Mouse (Mus musculus): ENCODE measurements at regions not wholly inside any gene's neighbourhood (a gene's known extent, or its start where the extent isn't known, plus 50 kb on each side); places are given as distances from the start of the nearest gene placed in this dataset.
A peak's percentile ranks its signal among the peaks of the same experiment; 100 is the strongest.

GRCm38 (mm10) chr13:46182851-46183250 lies 90.7 kb upstream of the Stmnd1 start:
- no peak overlapping the region for H3K27ac ChIP-seq (ENCODE audit: control insufficient read depth, insufficient read depth, low read depth, low read length, poor library complexity)
- 78% methylated on average over 8 of the region's 8 CpGs for WGBS
- H3K4me1 ChIP-seq (ENCODE audit: control insufficient read depth, insufficient read depth, low read length), result no peaks in the 10 kb centered on the region
- TF ChIP-seq CTCF (IDR thresholded peaks at IDR 0.05; ENCODE audit: control insufficient read depth, insufficient read depth, low read length) (no peak), POLR2A (IDR thresholded peaks at IDR 0.05; ENCODE audit: borderline replicate concordance, control insufficient read depth, low read depth, low read length) (no peak)
- no peak overlapping the region for H3K4me3 ChIP-seq (replicated peaks; ENCODE audit: control insufficient read depth, low read depth, low read length)

GRCm38 (mm10) chr13:46180606-46181133 lies 92.9 kb upstream of the Stmnd1 start:
- no peak overlapping the region for H3K27ac ChIP-seq (ENCODE audit: control insufficient read depth, insufficient read depth, low read depth, low read length, poor library complexity)
- 2% methylated on average over 12 of the region's 12 CpGs for WGBS

GRCm38 (mm10) chr13:46179916-46180315 lies 93.6 kb upstream of the Stmnd1 start:
- H3K4me1 ChIP-seq (ENCODE audit: control insufficient read depth, insufficient read depth, low read length), result no peaks in the 10 kb centered on the region
- H3K4me3 ChIP-seq (replicated peaks; ENCODE audit: control insufficient read depth, low read depth, low read length), result no peak overlapping the region
- H3K27ac ChIP-seq (ENCODE audit: control insufficient read depth, insufficient read depth, low read depth, low read length, poor library complexity), result no peak overlapping the region
- 87% methylated on average over 3 of the region's 3 CpGs for WGBS
- no peak for TF ChIP-seq CTCF (IDR thresholded peaks at IDR 0.05; ENCODE audit: control insufficient read depth, insufficient read depth, low read length)
- TF ChIP-seq POLR2A (IDR thresholded peaks at IDR 0.05; ENCODE audit: borderline replicate concordance, control insufficient read depth, low read depth, low read length), result no peak

More at GRCm38 (mm10) chr13:46180606-46181133, 92.9 kb upstream of the Stmnd1 start:
- no peaks in the 10 kb centered on the region for H3K4me1 ChIP-seq (ENCODE audit: control insufficient read depth, insufficient read depth, low read length)
- no peak overlapping the region for H3K4me3 ChIP-seq (replicated peaks; ENCODE audit: control insufficient read depth, low read depth, low read length)
- no peak for TF ChIP-seq CTCF (IDR thresholded peaks at IDR 0.05; ENCODE audit: control insufficient read depth, insufficient read depth, low read length)
- TF ChIP-seq POLR2A (IDR thresholded peaks at IDR 0.05; ENCODE audit: borderline replicate concordance, control insufficient read depth, low read depth, low read length), result no peak

GRCm38 (mm10) chr13:46173103-46173502 lies 100.4 kb upstream of the Stmnd1 start:
- Histone ChIP-seq H3K4me3 (replicated peaks; ENCODE audit: control insufficient read depth, low read depth, low read length) (no peak overlapping the region), H3K27ac (ENCODE audit: control insufficient read depth, insufficient read depth, low read depth, low read length, poor library complexity) (no peak overlapping the region), H3K4me1 (ENCODE audit: control insufficient read depth, insufficient read depth, low read length) (no peaks in the 10 kb centered on the region)
- TF ChIP-seq CTCF (IDR thresholded peaks at IDR 0.05; ENCODE audit: control insufficient read depth, insufficient read depth, low read length) (no peak), POLR2A (IDR thresholded peaks at IDR 0.05; ENCODE audit: borderline replicate concordance, control insufficient read depth, low read depth, low read length) (no peak)
- WGBS, result 86% methylated on average over 8 of the region's 8 CpGs

GRCm38 (mm10) chr13:46162025-46162374 lies 111.5 kb upstream of the Stmnd1 start:
- 5% methylated on average over 10 of the region's 10 CpGs for WGBS
- no peak overlapping the region for H3K27ac ChIP-seq (ENCODE audit: control insufficient read depth, insufficient read depth, low read depth, low read length, poor library complexity)

GRCm38 (mm10) chr13:46161261-46162024 lies 112.1 kb upstream of the Stmnd1 start:
- Histone ChIP-seq H3K4me1 (ENCODE audit: control insufficient read depth, insufficient read depth, low read length) (no peaks in the 10 kb centered on the region), H3K4me3 (replicated peaks; ENCODE audit: control insufficient read depth, low read depth, low read length) (no peak overlapping the region), H3K27ac (ENCODE audit: control insufficient read depth, insufficient read depth, low read depth, low read length, poor library complexity) (no peak overlapping the region)
- TF ChIP-seq POLR2A (IDR thresholded peaks at IDR 0.05; ENCODE audit: borderline replicate concordance, control insufficient read depth, low read depth, low read length), result no peak
- no peak for TF ChIP-seq CTCF (IDR thresholded peaks at IDR 0.05; ENCODE audit: control insufficient read depth, insufficient read depth, low read length)
- 57% methylated on average over 13 of the region's 13 CpGs for WGBS

More at GRCm38 (mm10) chr13:46162025-46162374, 111.5 kb upstream of the Stmnd1 start:
- Histone ChIP-seq H3K4me1 (ENCODE audit: control insufficient read depth, insufficient read depth, low read length) (no peaks in the 10 kb centered on the region), H3K4me3 (replicated peaks; ENCODE audit: control insufficient read depth, low read depth, low read length) (no peak overlapping the region)
- TF ChIP-seq CTCF (IDR thresholded peaks at IDR 0.05; ENCODE audit: control insufficient read depth, insufficient read depth, low read length) (peak; percentile 84), POLR2A (IDR thresholded peaks at IDR 0.05; ENCODE audit: borderline replicate concordance, control insufficient read depth, low read depth, low read length) (no peak)

- TF ChIP-seq POLR2A (IDR thresholded peaks at IDR 0.05; ENCODE audit: borderline replicate concordance, control insufficient read depth, low read depth, low read length) (no peak), CTCF (IDR thresholded peaks at IDR 0.05; ENCODE audit: control insufficient read depth, insufficient read depth, low read length) (no peak)
- H3K4me1 ChIP-seq (ENCODE audit: control insufficient read depth, insufficient read depth, low read length), result no peaks in the 10 kb centered on the region
Measured at GRCm38 (mm10) chr13:46159354-46159753, 114.2 kb upstream of the Stmnd1 start.

GRCm38 (mm10) chr13:46153282-46154260 lies 120.0 kb upstream of the Stmnd1 start:
- WGBS, result 89% methylated on average over 14 of the region's 14 CpGs
- Histone ChIP-seq H3K4me3 (replicated peaks; ENCODE audit: control insufficient read depth, low read depth, low read length) (no peak overlapping the region), H3K27ac (ENCODE audit: control insufficient read depth, insufficient read depth, low read depth, low read length, poor library complexity) (no peak overlapping the region), H3K4me1 (ENCODE audit: control insufficient read depth, insufficient read depth, low read length) (no peaks in the 10 kb centered on the region)
- no peak for TF ChIP-seq CTCF (IDR thresholded peaks at IDR 0.05; ENCODE audit: control insufficient read depth, insufficient read depth, low read length)
- TF ChIP-seq POLR2A (IDR thresholded peaks at IDR 0.05; ENCODE audit: borderline replicate concordance, control insufficient read depth, low read depth, low read length), result no peak

More at GRCm38 (mm10) chr13:46159354-46159753, 114.2 kb upstream of the Stmnd1 start:
- Histone ChIP-seq H3K4me3 (replicated peaks; ENCODE audit: control insufficient read depth, low read depth, low read length) (no peak overlapping the region), H3K27ac (ENCODE audit: control insufficient read depth, insufficient read depth, low read depth, low read length, poor library complexity) (no peak overlapping the region)
- WGBS, result 85% methylated on average over 14 of the region's 14 CpGs

Measured in bone marrow, adult 2 months (tissue).